Mouse (Mus musculus): ENCODE data around the gene Fcamr.

The Fcamr gene

DNA sequence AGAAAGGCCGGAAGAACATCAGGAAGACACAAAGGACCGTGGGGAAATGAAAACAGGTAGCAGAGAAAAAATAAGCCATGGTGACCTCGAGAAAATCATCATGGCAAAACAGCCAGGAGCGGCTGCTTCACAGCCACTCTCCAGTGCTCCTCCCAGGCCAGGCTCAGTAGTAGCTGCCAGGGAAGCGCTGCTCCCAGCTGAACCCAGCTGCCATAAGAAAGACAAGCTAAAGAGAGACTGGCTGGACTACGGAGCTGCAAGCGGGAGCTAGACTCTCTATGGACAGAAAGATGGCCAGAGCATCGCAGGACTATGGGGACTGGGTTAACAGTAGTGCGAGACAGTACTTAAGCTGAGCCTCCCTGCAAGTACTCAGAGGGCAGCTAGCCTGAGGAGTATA, 54.1 kb downstream of the Fcamr start:
- no peak for ATAC-seq (ENCODE audit: low TSS enrichment)

- no peak for ATAC-seq (ENCODE audit: low TSS enrichment)
Measured at GRCm38 (mm10) chr1:130855723-130856122, 55.0 kb downstream of the Fcamr start.

- ATAC-seq (ENCODE audit: low TSS enrichment): no peak
Measured at GRCm38 (mm10) chr1:130857456-130857855, 56.8 kb downstream of the Fcamr start.

GRCm38 (mm10) chr1:130864238-130864637, 63.5 kb downstream of the Fcamr start:
- peak; percentile 57 for ATAC-seq (ENCODE audit: low TSS enrichment)

All from frontal cortex, adult (tissue).